Mouse (Mus musculus) liver, embryonic 14.5 days (tissue): ENCODE results near the gene Nlrx1. TPM values are rescaled to one million over a fixed set of nuclear protein-coding genes. Genes with fewer than 3 reads are reported as not detected.

Experiments
- ATAC-seq: fragments of 200-750 bp; cut with Nextera tagmentation; 2 replicates; pipeline ENCODE4 v1.8.0; 2017; ENCODE audit warnings: moderate number of reproducible peaks, mild to moderate bottlenecking, moderate library complexity; ENCODE audit not compliant: insufficient read depth
- DNase-seq, 3 experiments: peaks; one replicate each; pipeline ENCODE4 v3.0.0-alpha.2; 2012 to 2013; ENCODE audit warnings: low read depth in 3 of 3, low spot score in 3 of 3
- H3K27ac ChIP-seq: fragments of 300-500 bp; sonication (generic); 2 replicates; pipeline ENCODE4 v1.5.1; 2014; ENCODE audit warnings: moderate library complexity, mild to moderate bottlenecking, control low read depth, inconsistent platforms
- H3K27me3 ChIP-seq: fragments of 300-500 bp; sonication (generic); 2 replicates; pipeline ENCODE4 v1.6.1; 2014; ENCODE audit warnings: mild to moderate bottlenecking, low read length, moderate library complexity; ENCODE audit not compliant: control insufficient read depth, insufficient read depth
- H3K36me3 ChIP-seq: fragments of 300-500 bp; sonication (generic); replicated peaks from 2 replicates; pipeline ENCODE4 v1.6.1; 2014; ENCODE audit warnings: low read depth; ENCODE audit not compliant: control insufficient read depth, insufficient read depth
- H3K4me1 ChIP-seq, 2 experiments: fragments of 200-500 bp in 1 of 2; fragments of 300-500 bp in 1 of 2; sonication (generic) in 1 of 2; replicated peaks; 2 replicates each; pipeline ENCODE4 v1.6.1; 2012 to 2014; ENCODE audit warnings: antibody characterized with exemption in 1 of 2, inconsistent platforms in 1 of 2, low read length in 1 of 2; ENCODE audit not compliant: control insufficient read depth in 2 of 2, insufficient read depth in 2 of 2
- H3K4me2 ChIP-seq: fragments of 300-500 bp; sonication (generic); 2 replicates; pipeline ENCODE4 v1.6.1; 2014; ENCODE audit warnings: low read depth, mild to moderate bottlenecking, control low read depth, moderate library complexity
- H3K4me3 ChIP-seq, 2 experiments: fragments of 200-500 bp in 1 of 2; fragments of 300-500 bp in 1 of 2; sonication (generic) in 1 of 2; 2 replicates each; pipeline ENCODE4 v1.5.1; 2012 to 2014; ENCODE audit warnings: low read depth in 2 of 2, low read length in 2 of 2, mild to moderate bottlenecking in 2 of 2, control low read depth in 1 of 2, inconsistent platforms in 1 of 2, moderate library complexity in 1 of 2; ENCODE audit not compliant: insufficient read depth in 1 of 2
- H3K9ac ChIP-seq: fragments of 300-500 bp; sonication (generic); replicated peaks from 2 replicates; pipeline ENCODE4 v1.6.1; 2014; ENCODE audit warnings: mild to moderate bottlenecking, control low read depth, moderate library complexity
- H3K9me3 ChIP-seq: fragments of 300-500 bp; sonication (generic); 2 replicates; pipeline ENCODE4 v1.6.1; 2016; ENCODE audit warnings: low read length, mixed read lengths; ENCODE audit not compliant: control insufficient read depth
- CTCF ChIP-seq: IDR thresholded peaks from 2 replicates; pipeline ENCODE4 v1.5.1; 2016; ENCODE audit warnings: antibody characterized with exemption, low read depth, control low read depth
- EP300 ChIP-seq: IDR thresholded peaks from 2 replicates; pipeline ENCODE4 v1.6.1; 2016; ENCODE audit warnings: antibody characterized with exemption, low read depth
- WGBS: fragments of 180-500 bp; shearing (Covaris S2); extraction: QIAGEN DNeasy Blood & Tissue Kit; methylation state at CpG from one replicate; pipeline ENCODE4 v1.1.7; 2014; ENCODE audit not compliant: insufficient replicate concordance; 5-methylcytosine and 5-hydroxymethylcytosine counted together
- polyA plus RNA-seq, 2 experiments: library from polyadenylated mRNA; depleted of rRNA in 1 of 2; stranded (reverse) in 1 of 2; unstranded in 1 of 2; fragments of >200 nt; fragmentation: Nextera tagmentation in 1 of 2; extraction: Ambion mirVana in 1 of 2; gene quantifications; 2 replicates each; pipeline versions ENCODE4 v1.2.1 to v1.2.3; 2012 to 2014

Gene Nlrx1
- polyA plus RNA-seq, 2 experiments = 1.5 to 2.7 TPM

DNA sequence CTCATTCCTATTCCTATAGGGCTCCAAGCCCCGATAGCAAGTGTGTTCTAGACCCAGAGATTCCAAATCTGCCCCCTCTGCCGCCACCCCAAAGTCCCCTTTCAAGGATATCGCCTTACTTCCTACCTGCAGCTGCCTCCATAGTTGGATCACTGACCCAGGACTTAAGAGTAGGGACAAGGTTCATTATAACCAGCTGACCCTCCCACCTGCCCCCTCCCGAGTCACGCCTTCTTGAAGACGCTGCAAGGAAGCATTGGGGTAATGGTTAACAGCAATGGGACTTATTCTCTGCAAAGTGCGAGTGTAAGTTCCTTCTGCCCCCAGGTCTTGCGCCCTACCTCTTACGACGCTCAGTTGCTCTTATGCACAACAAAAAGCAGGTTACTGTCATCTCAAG lies 17.1 kb downstream of the Nlrx1 start, which contains the start of gene Pdzd3:
Pdzd3 (minus strand) TSS at position 158 of the 400 bp plus-strand sequence.
- Histone ChIP-seq H3K36me3 (no peaks in the 10 kb centered on the region), H3K4me2 (no peak within 1 kb of the TSS), H3K9me3 (no peaks in the 10 kb centered on the region), H3K9ac (no peak within 1 kb of the TSS), H3K27me3 (no peaks in the 10 kb centered on the region), H3K4me3 (no peak within 1 kb of the TSS), H3K4me1 (peaks cover 0 to 4% of the 10 kb centered on the region in 2 experiments; a peak in 2 of 4 replicates), H3K27ac (no peak within 1 kb of the TSS)
- 73% methylated on average over 10 of the region's 10 CpGs for WGBS
- TF ChIP-seq EP300 (no peak), CTCF (no peak)
- ATAC-seq (no peak), DNase-seq (no peak)

DNA sequence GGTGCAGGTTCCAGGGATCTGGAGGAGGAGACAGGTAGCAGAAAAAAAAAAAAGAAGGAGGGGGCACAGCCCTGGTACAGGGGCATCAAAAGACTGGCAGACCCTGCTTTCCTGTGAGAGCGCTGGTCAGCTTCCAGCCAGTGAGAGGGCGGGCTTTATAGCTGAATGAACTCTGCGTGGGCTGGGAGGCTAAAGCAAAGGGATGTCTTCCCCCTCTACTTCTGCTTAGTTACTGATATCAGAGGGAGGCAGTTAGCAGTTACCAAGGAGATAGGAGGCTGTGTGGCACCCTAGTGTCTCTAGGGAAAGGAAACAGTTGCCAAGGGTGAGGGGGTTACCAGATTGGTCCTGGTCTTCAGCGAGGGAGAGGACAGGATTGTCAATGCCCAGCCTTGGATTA lies 18.0 kb downstream of the Nlrx1 start:
- 32% methylated on average over 4 of the region's 4 CpGs for WGBS

DNA sequence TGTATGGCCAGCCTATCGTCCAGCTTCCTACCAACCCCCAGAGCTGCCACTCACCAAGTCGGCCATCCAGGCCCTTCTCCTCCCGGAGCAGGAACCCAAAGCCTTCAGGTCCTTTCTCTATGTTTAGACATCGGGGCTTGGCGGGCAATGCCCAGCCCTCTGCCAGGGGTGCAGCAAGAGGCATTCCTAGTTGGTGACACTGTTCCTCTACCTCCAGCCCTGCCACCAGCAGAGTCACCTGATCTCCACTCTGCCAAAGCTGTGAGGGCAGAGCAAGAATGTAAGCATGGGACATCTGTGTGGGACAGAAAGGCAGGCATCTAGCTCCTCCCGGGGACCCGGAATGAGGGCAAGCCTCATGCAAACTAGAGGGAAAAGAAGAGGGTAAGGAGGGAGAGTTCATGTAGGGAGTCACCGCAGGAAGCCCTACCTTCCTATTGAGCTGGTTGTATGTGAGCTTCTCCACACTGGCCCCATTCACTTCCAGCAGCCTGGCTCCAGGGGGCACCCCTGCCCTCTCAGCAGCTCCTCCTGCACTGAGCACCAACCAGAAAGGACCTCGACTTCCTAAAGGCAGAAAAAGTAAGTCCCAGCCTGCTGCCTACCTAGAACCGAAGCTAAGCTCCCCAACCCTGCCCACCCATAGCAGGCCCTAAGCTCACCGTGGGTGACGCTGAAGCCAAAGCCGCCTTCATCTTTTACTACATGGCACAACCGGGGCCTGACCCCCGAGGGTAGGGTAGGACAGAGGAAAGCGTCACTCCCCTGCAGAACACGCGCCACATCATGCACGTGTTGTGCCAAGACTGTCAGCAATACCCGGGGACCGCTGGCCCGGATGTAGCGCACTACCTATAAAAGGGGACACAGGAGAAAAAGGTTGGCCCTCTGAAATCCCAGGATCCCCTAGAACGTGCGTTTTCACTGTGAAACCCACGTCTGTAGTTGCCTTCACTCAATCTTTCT lies 18.9 kb downstream of the Nlrx1 start:
- Histone ChIP-seq H3K27ac (no peak overlapping the region), H3K9me3 (no peaks in the 10 kb centered on the region), H3K27me3 (no peaks in the 10 kb centered on the region), H3K36me3 (no peaks in the 10 kb centered on the region), H3K4me3 (no peak overlapping the region), H3K4me2 (peak overlapping the region; percentile 6; the same call in 1 of the 2 replicates), H3K4me1 (peaks cover 0 to 4% of the 10 kb centered on the region in 2 experiments; a peak in 2 of 4 replicates), H3K9ac (no peak overlapping the region)
- ATAC-seq (peak; percentile 66), DNase-seq (peak in 1 of 3 experiments; percentile 32)
- peak; percentile 85 for TF ChIP-seq CTCF
- no peak for TF ChIP-seq EP300
- WGBS = 41% methylated on average over 26 of the region's 26 CpGs

More for the DNA sequence above, 18.0 kb downstream of the Nlrx1 start:
- H3K9me3 ChIP-seq = no peaks in the 10 kb centered on the region
- no peak overlapping the region for H3K9ac ChIP-seq
- ATAC-seq (no peak), DNase-seq (no peak)
- H3K4me2 ChIP-seq = no peak overlapping the region
- TF ChIP-seq CTCF (no peak), EP300 (no peak)
- H3K4me3 ChIP-seq = no peak overlapping the region
- H3K27ac ChIP-seq = no peak overlapping the region
- no peaks in the 10 kb centered on the region for H3K27me3 ChIP-seq
- H3K4me1 ChIP-seq = peaks cover 0 to 4% of the 10 kb centered on the region in 2 experiments; a peak in 2 of 4 replicates
- H3K36me3 ChIP-seq = no peaks in the 10 kb centered on the region

DNA sequence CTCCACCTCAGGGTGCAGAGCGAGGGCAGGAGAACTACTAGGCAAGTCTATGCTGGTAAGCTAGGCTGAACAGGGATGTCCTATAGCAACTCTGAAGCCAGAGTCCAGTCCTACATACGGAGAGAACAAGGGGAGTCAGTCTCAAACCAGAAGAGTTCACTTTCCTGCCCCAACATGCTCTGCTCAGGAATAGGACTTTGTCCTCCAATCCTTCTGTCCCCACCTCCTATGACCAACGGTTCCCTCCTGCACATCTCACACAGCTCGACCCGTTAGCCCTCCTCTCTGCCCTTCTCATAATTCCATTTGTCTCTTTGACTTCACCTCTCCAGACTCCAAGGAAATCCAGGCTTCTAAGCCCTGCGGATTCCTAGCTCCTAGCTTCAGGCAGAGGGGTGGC lies 20.5 kb downstream of the Nlrx1 start:
- no peak overlapping the region for H3K9ac ChIP-seq
- no peak for TF ChIP-seq CTCF
- TF ChIP-seq EP300 = no peak
- ATAC-seq = no peak
- WGBS = 57% methylated on average over 6 of the region's 6 CpGs
- no peaks in the 10 kb centered on the region for H3K27me3 ChIP-seq
- no peak overlapping the region for H3K4me2 ChIP-seq
- no peaks in the 10 kb centered on the region for H3K36me3 ChIP-seq
- DNase-seq = no peak
- H3K4me3 ChIP-seq = no peak overlapping the region
- H3K27ac ChIP-seq = no peak overlapping the region
- no peaks in the 10 kb centered on the region for H3K9me3 ChIP-seq
- peaks cover 0 to 4% of the 10 kb centered on the region in 2 experiments; a peak in 2 of 4 replicates for H3K4me1 ChIP-seq

DNA sequence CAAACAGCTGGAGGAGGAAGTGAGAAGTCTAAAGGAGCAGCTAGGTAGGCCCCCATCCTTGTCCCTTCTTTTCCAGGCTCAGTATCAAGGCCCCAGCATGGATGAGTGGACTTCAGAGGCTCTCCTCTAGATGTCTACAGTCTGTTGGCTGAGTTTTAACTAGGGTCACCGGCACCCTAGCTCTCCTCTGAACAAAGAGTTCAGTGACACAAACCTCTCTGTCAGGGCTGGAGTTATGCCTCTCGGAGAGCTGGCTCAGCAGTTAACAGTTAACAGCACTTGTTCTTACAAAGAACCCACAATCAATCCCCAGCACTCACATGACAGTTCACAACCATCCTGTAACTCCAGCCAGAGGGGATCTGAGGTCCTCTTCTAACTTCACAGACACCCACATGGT lies 24.8 kb downstream of the Nlrx1 start:
- DNase-seq = no peak
- no peaks in the 10 kb centered on the region for H3K36me3 ChIP-seq
- H3K4me3 ChIP-seq = no peak overlapping the region
- no peak for ATAC-seq
- no peak overlapping the region for H3K9ac ChIP-seq
- no peak overlapping the region for H3K27ac ChIP-seq
- H3K4me2 ChIP-seq = no peak overlapping the region
- WGBS = 59% methylated on average over 2 of the region's 2 CpGs
- TF ChIP-seq CTCF (no peak), EP300 (no peak)
- no peaks in the 10 kb centered on the region; the same call in none of the 2 replicates for H3K27me3 ChIP-seq
- no peaks in the 10 kb centered on the region; a peak in 1 of 4 replicates for H3K4me1 ChIP-seq
- H3K9me3 ChIP-seq = no peaks in the 10 kb centered on the region
